10 mouse cellular contexts compared by ENCODE assay signal in the genomic region with DNA sequence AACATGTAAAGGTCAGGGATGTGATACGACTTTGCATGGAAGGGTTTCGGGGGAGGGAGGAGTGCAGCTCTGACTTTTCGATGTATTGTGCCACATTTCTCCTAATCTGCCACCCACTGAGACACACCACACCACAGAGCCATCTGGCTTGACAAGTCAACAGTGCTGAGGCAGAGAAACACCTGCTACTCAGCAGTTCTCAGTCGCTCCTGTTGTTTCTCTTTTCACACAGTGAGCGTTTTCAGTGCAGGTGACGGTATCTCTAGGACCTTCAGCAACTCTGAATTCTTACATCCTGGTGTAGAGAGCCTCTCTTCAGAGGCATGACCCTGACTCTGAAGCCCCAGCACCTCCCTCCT.
DNase-seq lines count a peak whose midpoint lies in the region; ATAC-seq and TF ChIP-seq lines count a peak whose summit lies in the region.
"Had no signal": no experiment of that assay in that cellular context is flagged by ENCODE, and none has a peak within 500 bp of the region (broad histone marks: within the 10 kb centered on the region; RNA-seq: fewer than 3 reads in every experiment).

No protein-coding gene starts in this region.

- peak overlapping the region; percentile 4 for H3K27ac ChIP-seq in left cerebral cortex, adult 2 months
- peak overlapping the region; percentile 36; the same call in 1 of the 2 replicates for H3K27ac ChIP-seq in embryonic facial prominence, embryonic 14.5 days (replicated peaks; ENCODE audit: low read depth, low read length)
- H3K27ac ChIP-seq in midbrain, embryonic 14.5 days (replicated peaks; ENCODE audit: low read depth, low read length) = 0 out of 2 replicates have a peak overlapping the region, but pooled peaks have one; percentile 20
- H3K27ac ChIP-seq: macrophage had no signal

- no peak for TF ChIP-seq CTCF in left cerebral cortex, adult 2 months (IDR thresholded peaks at IDR 0.05)

- peaks cover 78% of the 10 kb centered on the region for H3K4me1 ChIP-seq in embryonic facial prominence, embryonic 14.5 days (ENCODE audit: control insufficient read depth, insufficient read depth, low read length)
- H3K4me1 ChIP-seq in midbrain, embryonic 14.5 days (ENCODE audit: control insufficient read depth, insufficient read depth, low read length) = peaks cover 41% of the 10 kb centered on the region

- H3K9ac ChIP-seq in embryonic facial prominence, embryonic 14.5 days (ENCODE audit: low read depth, low read length) = no peak overlapping the region
- H3K9ac ChIP-seq in midbrain, embryonic 14.5 days (replicated peaks; ENCODE audit: low read length) = no peak overlapping the region
- H3K9ac ChIP-seq: intestine, embryonic 15.5 days had no signal

- H3K9me3 ChIP-seq in embryonic facial prominence, embryonic 14.5 days (ENCODE audit: control insufficient read depth, low read length) = no peaks in the 10 kb centered on the region
- no peaks in the 10 kb centered on the region for H3K9me3 ChIP-seq in midbrain, embryonic 14.5 days (ENCODE audit: control insufficient read depth, low read length)
- H3K9me3 ChIP-seq: intestine, embryonic 15.5 days had no signal

- no peaks in the 10 kb centered on the region for H3K27me3 ChIP-seq in embryonic facial prominence, embryonic 14.5 days (replicated peaks; ENCODE audit: control insufficient read depth, insufficient read depth, low read length)
- no peaks in the 10 kb centered on the region for H3K27me3 ChIP-seq in midbrain, embryonic 14.5 days (ENCODE audit: control insufficient read depth, insufficient read depth, low read length)
- H3K27me3 ChIP-seq: intestine, embryonic 15.5 days had no signal

- intact Hi-C loops in left cerebral cortex, adult 2 months (cut with DNase I) = loop anchor here (5.0 kb wide), 1 partner anchor 140 kb away; no protein-coding TSS in a partner anchor
- intact Hi-C loops in left cerebral cortex, postnatal 4 days (cut with DNase I) = no loop called here

- 46% methylated on average over 6 of the region's 6 CpGs for WGBS in embryonic facial prominence, embryonic 14.5 days
- 24% methylated on average over 6 of the region's 6 CpGs for WGBS in midbrain, embryonic 14.5 days

- H3K4me3 ChIP-seq in left cerebral cortex, adult 2 months = no peak overlapping the region
- no peak overlapping the region for H3K4me3 ChIP-seq in embryonic facial prominence, embryonic 14.5 days (ENCODE audit: low read depth, low read length)
- no peak overlapping the region for H3K4me3 ChIP-seq in midbrain, embryonic 14.5 days (replicated peaks; ENCODE audit: low read depth, low read length)
- H3K4me3 ChIP-seq: intestine, embryonic 15.5 days had no signal

- ATAC-seq in embryonic facial prominence, embryonic 14.5 days (ENCODE audit: low read depth) = no peak
- no peak for ATAC-seq in midbrain, embryonic 14.5 days (ENCODE audit: low FRiP score, low TSS enrichment)
- ATAC-seq: intestine, embryonic 15.5 days had no signal

- no peaks in the 10 kb centered on the region for H3K36me3 ChIP-seq in embryonic facial prominence, embryonic 14.5 days (ENCODE audit: control insufficient read depth, insufficient read depth, low read length)
- H3K36me3 ChIP-seq in midbrain, embryonic 14.5 days (ENCODE audit: control insufficient read depth, insufficient read depth, low read length) = no peaks in the 10 kb centered on the region
- H3K36me3 ChIP-seq: intestine, embryonic 15.5 days had no signal

- no peak overlapping the region for H3K4me2 ChIP-seq in embryonic facial prominence, embryonic 14.5 days (ENCODE audit: low read depth, low read length)
- no peak overlapping the region for H3K4me2 ChIP-seq in midbrain, embryonic 14.5 days (ENCODE audit: low read length)
- H3K4me2 ChIP-seq: intestine, embryonic 15.5 days had no signal

- DNase-seq in left cerebral cortex, adult 2 months (ENCODE audit: extremely low spot score in 1 of 2, low spot score in 2 of 2) = no peak
- DNase-seq in left cerebral cortex, postnatal 4 days = no peak
- peak; percentile 56 for DNase-seq in R1 (ENCODE audit: low read depth, low spot score)
- DNase-seq in embryonic facial prominence, embryonic 14.5 days (ENCODE audit: low spot score) = no peak
- no peak for DNase-seq in midbrain, embryonic 14.5 days
- DNase-seq in embryo, embryonic 9.5 days (ENCODE audit: extremely low spot score) = no peak
- no peak for DNase-seq in kidney, adult 8-10 months
- no peak for DNase-seq in T-cell, adult 2 months (ENCODE audit: low spot score)
